In genomic region chr16:76200268-76200667, GRCm38 (mm10) we compare ENCODE assay signal across 8 mouse cellular contexts.
A peak's percentile ranks its signal among the peaks of the same experiment; 100 is the strongest.
DNase-seq lines count a peak whose midpoint lies in the region; ATAC-seq lines count a peak whose summit lies in the region.

No protein-coding gene starts in this region.

- intact Hi-C loops in left cerebral cortex, postnatal 4 days (cut with DNase I): loop anchor here (10.0 kb wide), 2 partner anchors 155 to 665 kb away; no protein-coding TSS in a partner anchor

- no peak overlapping the region for H3K4me2 ChIP-seq in forebrain, embryonic 11.5 days (ENCODE audit: low read depth, low read length, severe bottlenecking)
- H3K4me2 ChIP-seq in forebrain, embryonic 15.5 days (replicated peaks): no peak overlapping the region
- H3K4me2 ChIP-seq in liver, embryonic 12.5 days: no peak overlapping the region

- H3K4me1 ChIP-seq in forebrain, embryonic 11.5 days (replicated peaks; ENCODE audit: control insufficient read depth, insufficient read depth, low read length): no peaks in the 10 kb centered on the region
- H3K4me1 ChIP-seq in forebrain, embryonic 15.5 days: no peaks in the 10 kb centered on the region
- no peaks in the 10 kb centered on the region for H3K4me1 ChIP-seq in liver, embryonic 12.5 days

- no peak overlapping the region for H3K27ac ChIP-seq in forebrain, embryonic 11.5 days (ENCODE audit: low read depth, low read length)
- H3K27ac ChIP-seq in forebrain, embryonic 15.5 days (replicated peaks): no peak overlapping the region
- no peak overlapping the region for H3K27ac ChIP-seq in liver, embryonic 12.5 days

- H3K36me3 ChIP-seq in forebrain, embryonic 11.5 days (ENCODE audit: control insufficient read depth, insufficient read depth, low read length): no peaks in the 10 kb centered on the region
- H3K36me3 ChIP-seq in forebrain, embryonic 15.5 days: no peaks in the 10 kb centered on the region
- no peaks in the 10 kb centered on the region for H3K36me3 ChIP-seq in liver, embryonic 12.5 days

- no peaks in the 10 kb centered on the region for H3K9me3 ChIP-seq in forebrain, embryonic 11.5 days (ENCODE audit: control insufficient read depth, low read length)
- H3K9me3 ChIP-seq in forebrain, embryonic 15.5 days: no peaks in the 10 kb centered on the region
- H3K9me3 ChIP-seq in liver, embryonic 12.5 days (replicated peaks): no peaks in the 10 kb centered on the region

- ATAC-seq in forebrain, embryonic 11.5 days (replicated peaks; ENCODE audit: low FRiP score): peak; percentile 21; the same call in 1 of the 2 replicates
- no peak for ATAC-seq in forebrain, embryonic 15.5 days (replicated peaks)
- ATAC-seq in liver, embryonic 12.5 days: no peak
- ATAC-seq in activated CD4-positive, CD25-positive, alpha-beta regulatory T cell, adult 4 months: peak; percentile 25
- ATAC-seq in monocyte, adult 5-6 weeks (replicated peaks; ENCODE audit: insufficient number of reproducible peaks, low FRiP score, low TSS enrichment, poor library complexity, severe bottlenecking): no peak

- WGBS in forebrain, embryonic 11.5 days: 79% methylated on average over 3 of the region's 3 CpGs
- 79% methylated on average over 3 of the region's 3 CpGs for WGBS in forebrain, embryonic 15.5 days
- 54% methylated on average over 3 of the region's 3 CpGs for WGBS in liver, embryonic 12.5 days (ENCODE audit: insufficient replicate concordance)

- no peak for DNase-seq in forebrain, embryonic 11.5 days (ENCODE audit: low spot score)
- peak; percentile 50 for DNase-seq in liver
- peak; percentile 40 for DNase-seq in left cerebral cortex, postnatal 4 days
- peak; percentile 73 for DNase-seq in thymus, postnatal 4 days

- no peaks in the 10 kb centered on the region for H3K27me3 ChIP-seq in forebrain, embryonic 11.5 days (ENCODE audit: control insufficient read depth, insufficient read depth, low read length)
- no peaks in the 10 kb centered on the region for H3K27me3 ChIP-seq in forebrain, embryonic 15.5 days
- H3K27me3 ChIP-seq in liver, embryonic 12.5 days (replicated peaks): no peaks in the 10 kb centered on the region

- no peak overlapping the region for H3K9ac ChIP-seq in forebrain, embryonic 11.5 days (ENCODE audit: low read length)
- H3K9ac ChIP-seq in forebrain, embryonic 15.5 days (replicated peaks): no peak overlapping the region
- no peak overlapping the region for H3K9ac ChIP-seq in liver, embryonic 12.5 days

- H3K4me3 ChIP-seq in forebrain, embryonic 11.5 days (ENCODE audit: low read depth, low read length): no peak overlapping the region
- H3K4me3 ChIP-seq in forebrain, embryonic 15.5 days: no peak overlapping the region
- H3K4me3 ChIP-seq in liver, embryonic 12.5 days: no peak overlapping the region

Comparison
In these comparisons a context has a peak if more than half of its experiments do, and no peak if none do; other contexts are left out.
1. ATAC-seq: peak in forebrain, embryonic 11.5 days (single experiment) and activated CD4-positive, CD25-positive, alpha-beta regulatory T cell, adult 4 months (single experiment); none in forebrain, embryonic 15.5 days (single experiment), liver, embryonic 12.5 days (single experiment) and monocyte, adult 5-6 weeks (single experiment).